23 mouse cellular contexts compared by ENCODE assay signal in the genomic region with DNA sequence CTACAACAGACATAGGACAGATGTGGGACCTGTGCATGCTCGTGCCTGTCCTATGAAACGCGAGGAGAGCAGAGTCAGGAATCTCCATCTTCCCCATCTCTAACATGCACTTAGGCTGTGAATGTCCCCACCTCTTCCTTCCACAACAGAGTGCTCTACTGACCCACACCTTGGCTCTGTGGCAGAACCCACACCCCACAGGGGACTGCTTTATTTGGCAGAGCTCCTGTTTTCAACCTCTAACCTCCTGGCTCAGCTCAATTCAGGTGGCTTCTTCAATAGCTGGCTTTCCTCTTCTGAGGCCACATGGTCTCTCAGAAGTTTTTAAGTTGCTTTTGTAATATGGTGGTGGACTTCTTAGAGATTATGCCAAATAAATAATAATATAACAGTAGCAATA. TPM values are rescaled to one million over a fixed set of nuclear protein-coding genes. Genes with fewer than 3 reads are reported as not detected.
DNase-seq lines count a peak whose midpoint lies in the region; ATAC-seq lines count a peak whose summit lies in the region.
"Had no signal": no experiment of that assay in that cellular context is flagged by ENCODE, and none has a peak within 500 bp of the region (broad histone marks: within the 10 kb centered on the region; RNA-seq: fewer than 3 reads in every experiment).

No protein-coding gene starts in this region.

- intact Hi-C loops in heart, postnatal 10 days (cut with DNase I) = no loop called here

- DNase-seq in cerebellum, postnatal 10 days = peak; percentile 48 to 62
- DNase-seq in cerebellum, adult 9-10 months = no peak
- DNase-seq in forebrain, embryonic 14.5 days (ENCODE audit: low spot score) = no peak
- DNase-seq in forebrain, embryonic 10.5 days (ENCODE audit: extremely low spot score, low spot score) = no peak
- peak; percentile 45 for DNase-seq in heart, adult 11 months
- no peak for DNase-seq in heart, postnatal 4 days
- no peak for DNase-seq in heart, postnatal 10 days
- DNase-seq: adrenal gland, adult 8-10 months; adrenal gland, postnatal 14 days; adrenal gland, postnatal 36 days; B cell, adult 2 months; cerebellum, adult 11-12 months; cerebellum, adult 2 months; cerebellum, adult 9-11 months; cerebellum, postnatal 25 days; forebrain, postnatal 0 days had no signal

- WGBS in forebrain, embryonic 14.5 days = 100% methylated on average over 3 of the region's 3 CpGs
- WGBS in forebrain, embryonic 10.5 days = 99% methylated on average over 3 of the region's 3 CpGs
- 92% methylated on average over 3 of the region's 3 CpGs for WGBS in heart, embryonic 13.5 days

- H3K4me2 ChIP-seq in forebrain, embryonic 14.5 days (ENCODE audit: low read length) = no peak overlapping the region
- no peak overlapping the region for H3K4me2 ChIP-seq in heart, embryonic 13.5 days
- H3K4me2 ChIP-seq: embryonic facial prominence, embryonic 12.5 days had no signal

- H3K9ac ChIP-seq in forebrain, embryonic 14.5 days (ENCODE audit: low read length) = no peak overlapping the region
- no peak overlapping the region for H3K9ac ChIP-seq in heart, embryonic 13.5 days
- H3K9ac ChIP-seq: embryonic facial prominence, embryonic 12.5 days; forebrain, postnatal 0 days had no signal

- 0 out of 2 replicates have a peak overlapping the region, but pooled peaks have one; percentile 91 for H3K27ac ChIP-seq in forebrain, embryonic 14.5 days (ENCODE audit: low read depth, low read length)
- H3K27ac ChIP-seq in forebrain, embryonic 10.5 days = no peak overlapping the region
- 0 out of 2 replicates have a peak overlapping the region, but pooled peaks have one; percentile 87 for H3K27ac ChIP-seq in heart, embryonic 13.5 days (replicated peaks)
- H3K27ac ChIP-seq: embryonic facial prominence, embryonic 10.5 days; embryonic facial prominence, embryonic 12.5 days had no signal

- no peaks in the 10 kb centered on the region for H3K9me3 ChIP-seq in forebrain, embryonic 14.5 days (replicated peaks; ENCODE audit: control insufficient read depth, low read length)
- H3K9me3 ChIP-seq in forebrain, embryonic 10.5 days = 0 out of 2 replicates have a peak, but pooled peaks cover 8% of the 10 kb centered on the region
- peaks cover 6% of the 10 kb centered on the region for H3K9me3 ChIP-seq in heart, embryonic 13.5 days
- H3K9me3 ChIP-seq: embryonic facial prominence, embryonic 10.5 days had no signal

- H3K4me3 ChIP-seq in forebrain, embryonic 14.5 days (ENCODE audit: low read depth, low read length) = no peak overlapping the region
- no peak overlapping the region for H3K4me3 ChIP-seq in forebrain, embryonic 10.5 days
- H3K4me3 ChIP-seq in heart, embryonic 13.5 days = no peak overlapping the region
- H3K4me3 ChIP-seq: embryonic facial prominence, embryonic 10.5 days; embryonic facial prominence, embryonic 12.5 days had no signal

- peaks cover 21% of the 10 kb centered on the region for H3K4me1 ChIP-seq in forebrain, embryonic 14.5 days (ENCODE audit: control insufficient read depth, insufficient read depth, low read length)
- peaks cover 16% of the 10 kb centered on the region for H3K4me1 ChIP-seq in forebrain, embryonic 10.5 days
- peaks cover 46% of the 10 kb centered on the region for H3K4me1 ChIP-seq in heart, embryonic 13.5 days

- no peak for ATAC-seq in forebrain, embryonic 14.5 days
- no peak for ATAC-seq in heart, embryonic 13.5 days (ENCODE audit: extremely low read depth, insufficient number of reproducible peaks, low FRiP score, low TSS enrichment)
- ATAC-seq: activated CD4-positive, CD25-positive, alpha-beta regulatory T cell, adult 4 months; CD4-positive, CD25-positive, alpha-beta regulatory T cell, adult 4 months; forebrain, postnatal 0 days; Patski had no signal

- H3K36me3 ChIP-seq in forebrain, embryonic 14.5 days (ENCODE audit: control insufficient read depth, insufficient read depth, low read length) = peaks cover 26% of the 10 kb centered on the region
- peaks cover 18% of the 10 kb centered on the region for H3K36me3 ChIP-seq in forebrain, embryonic 10.5 days (replicated peaks)
- peaks cover 25% of the 10 kb centered on the region for H3K36me3 ChIP-seq in heart, embryonic 13.5 days
- H3K36me3 ChIP-seq: G1E had no signal

- H3K27me3 ChIP-seq in forebrain, embryonic 14.5 days (replicated peaks; ENCODE audit: control insufficient read depth, insufficient read depth, low read length) = no peaks in the 10 kb centered on the region
- no peaks in the 10 kb centered on the region for H3K27me3 ChIP-seq in forebrain, embryonic 10.5 days (ENCODE audit: poor library complexity, severe bottlenecking)
- H3K27me3 ChIP-seq in heart, embryonic 13.5 days (replicated peaks) = no peaks in the 10 kb centered on the region
- H3K27me3 ChIP-seq: embryonic facial prominence, embryonic 12.5 days; Patski had no signal

RNA-seq across cellular contexts. Expression of gene Umps, which starts 39.1 kb away (rescaled TPM):
- 35.1 and 39.6 TPM in 2 replicates for polyA plus RNA-seq in forebrain, embryonic 14.5 days (2014; fragmentation: Nextera tagmentation; extraction: Ambion mirVana)
- 107 and 111 TPM in 2 replicates for polyA plus RNA-seq in forebrain, embryonic 10.5 days (2016; fragmentation: Nextera tagmentation; extraction: Ambion mirVana)
- 10 to 100 TPM; 17.0 to 18.1 TPM for total RNA-seq in heart, postnatal 4 days (2021)
- polyA plus RNA-seq in heart, embryonic 13.5 days (2015; fragmentation: Nextera tagmentation; extraction: Ambion mirVana) = 32.9 and 33.4 TPM in 2 replicates
- 10 to 100 TPM; 12.0 to 12.1 TPM for total RNA-seq in heart, postnatal 10 days (2021)

Comparison
In these comparisons a context has a peak if more than half of its experiments do, and no peak if none do; other contexts are left out.
1. DNase-seq: peak in cerebellum, postnatal 10 days (2 of 2) and heart, adult 11 months (single experiment); none in cerebellum, adult 9-10 months (single experiment), forebrain, embryonic 14.5 days (single experiment), forebrain, embryonic 10.5 days (single experiment), heart, postnatal 4 days (single experiment) and heart, postnatal 10 days (0 of 2).